Mouse (Mus musculus): ENCODE results near the gene Olfr769. TPM values are rescaled to one million over a fixed set of nuclear protein-coding genes. Genes with fewer than 3 reads are reported as not detected.

Olfr769 gene
- polyA plus RNA-seq (2012; fragmentation: generic; extraction: Trizol), result not detected

GRCm38 (mm10) chr10:129117761-129118160 is at the start of gene Olfr769:
Olfr769 (minus strand) TSS chr10:129117861.

GRCm38 (mm10) chr10:129164651-129165050 is 47.0 kb upstream of the Olfr769 start, which contains the start of gene Olfr771:
Olfr771 (minus strand) TSS chr10:129164751.

GRCm38 (mm10) chr10:129138898-129139297 is 21.2 kb upstream of the Olfr769 start, which contains the start of gene Olfr770:
Olfr770 (minus strand) TSS chr10:129138998.

GRCm38 (mm10) chr10:129099275-129099674 is 18.4 kb downstream of the Olfr769 start, which contains the start of gene Olfr768:
Olfr768 (minus strand) TSS chr10:129099375.

GRCm38 (mm10) chr10:129082810-129083209 is 34.9 kb downstream of the Olfr769 start, which contains the start of gene Olfr767:
Olfr767 (minus strand) TSS chr10:129082910.

GRCm38 (mm10) chr10:129068877-129069276 is 48.8 kb downstream of the Olfr769 start, which contains the start of gene Olfr766-ps1:
Olfr766-ps1 (minus strand) TSS chr10:129068977.

Other genes starting within 250 kb of the Olfr769 start
- gene Gdf11, start 226.1 kb downstream of the Olfr769 start, polyA plus RNA-seq (2012; fragmentation: generic; extraction: Trizol), result 10 to 100 TPM in 1 of 2 experiments, 1 to 10 TPM in 1; 4.7 to 18.4 TPM
- 1,000 to 10,000 TPM; 1,350 to 2,032 TPM for gene Cd63, start 216.9 kb downstream of the Olfr769 start, polyA plus RNA-seq (2012; fragmentation: generic; extraction: Trizol)
- 10 to 100 TPM in 1 of 2 experiments, 1 to 10 TPM in 1; 6.5 to 25.9 TPM for gene Rdh5, start 195.0 kb downstream of the Olfr769 start, polyA plus RNA-seq (2012; fragmentation: generic; extraction: Trizol)
- gene Bloc1s1, start 193.8 kb downstream of the Olfr769 start, polyA plus RNA-seq (2012; fragmentation: generic; extraction: Trizol), result 100 to 1,000 TPM; 303 to 605 TPM
- 1 to 10 TPM; 1.4 to 1.7 TPM for gene Itga7, start 184.0 kb downstream of the Olfr769 start, polyA plus RNA-seq (2012; fragmentation: generic; extraction: Trizol)
- under 1 TPM in 1 of 2 experiments, not detected in 1; 0.59 TPM for gene Mettl7b, start 156.9 kb downstream of the Olfr769 start, polyA plus RNA-seq (2012; fragmentation: generic; extraction: Trizol)
- not detected for gene Olfr9, start 128.4 kb downstream of the Olfr769 start, polyA plus RNA-seq (2012; fragmentation: generic; extraction: Trizol)
- gene Olfr763, start 107.1 kb downstream of the Olfr769 start, polyA plus RNA-seq (2012; fragmentation: generic; extraction: Trizol), result not detected
- not detected for gene Olfr764-ps1, start 78.0 kb downstream of the Olfr769 start, polyA plus RNA-seq (2012; fragmentation: generic; extraction: Trizol)
- gene Olfr765, start 67.9 kb downstream of the Olfr769 start, polyA plus RNA-seq (2012; fragmentation: generic; extraction: Trizol), result not detected
- gene Olfr766-ps1, start 48.9 kb downstream of the Olfr769 start, polyA plus RNA-seq (2012; fragmentation: generic; extraction: Trizol), result not detected
- not detected for gene Olfr767, start 35.0 kb downstream of the Olfr769 start, polyA plus RNA-seq (2012; fragmentation: generic; extraction: Trizol)
- gene Olfr768, start 18.5 kb downstream of the Olfr769 start, polyA plus RNA-seq (2012; fragmentation: generic; extraction: Trizol), result not detected
- gene Olfr770, start 21.1 kb upstream of the Olfr769 start, polyA plus RNA-seq (2012; fragmentation: generic; extraction: Trizol), result not detected
- gene Olfr771, start 46.9 kb upstream of the Olfr769 start, polyA plus RNA-seq (2012; fragmentation: generic; extraction: Trizol), result not detected
- not detected for gene Olfr772, start 60.1 kb upstream of the Olfr769 start, polyA plus RNA-seq (2012; fragmentation: generic; extraction: Trizol)
- not detected for gene Olfr773, start 69.6 kb upstream of the Olfr769 start, polyA plus RNA-seq (2012; fragmentation: generic; extraction: Trizol)
- not detected for gene Olfr774, start 118.3 kb upstream of the Olfr769 start, polyA plus RNA-seq (2012; fragmentation: generic; extraction: Trizol)
- not detected for gene Olfr775, start 130.6 kb upstream of the Olfr769 start, polyA plus RNA-seq (2012; fragmentation: generic; extraction: Trizol)
- not detected for gene Olfr776, start 141.3 kb upstream of the Olfr769 start, polyA plus RNA-seq (2012; fragmentation: generic; extraction: Trizol)
- gene Olfr777, start 153.6 kb upstream of the Olfr769 start, polyA plus RNA-seq (2012; fragmentation: generic; extraction: Trizol), result not detected
- not detected for gene Olfr780, start 200.3 kb upstream of the Olfr769 start, polyA plus RNA-seq (2012; fragmentation: generic; extraction: Trizol)
- not detected for gene Olfr781, start 211.0 kb upstream of the Olfr769 start, polyA plus RNA-seq (2012; fragmentation: generic; extraction: Trizol)
- not detected for gene Olfr782, start 231.0 kb upstream of the Olfr769 start, polyA plus RNA-seq (2012; fragmentation: generic; extraction: Trizol)

All from C3H10T1/2 (cell line).